Mouse (Mus musculus) midbrain, embryonic 15.5 days (tissue): ENCODE results near the gene Aph1a. TPM values are rescaled to one million over a fixed set of nuclear protein-coding genes. Genes with fewer than 3 reads are reported as not detected.

Source experiments
- ATAC-seq: fragments of 200-750 bp; cut with Nextera tagmentation; replicated peaks from 2 replicates; pipeline ENCODE4 v1.8.0; 2017; ENCODE audit warnings: moderate TSS enrichment
- H3K27ac ChIP-seq: fragments of 300-500 bp; sonication (generic); 2 replicates; pipeline ENCODE4 v1.5.1; 2015; ENCODE audit warnings: mild to moderate bottlenecking, inconsistent platforms
- H3K27me3 ChIP-seq: fragments of 300-500 bp; sonication (generic); replicated peaks from 2 replicates; pipeline ENCODE4 v1.6.1; 2015; ENCODE audit warnings: inconsistent platforms
- H3K36me3 ChIP-seq: fragments of 300-500 bp; sonication (generic); replicated peaks from 2 replicates; pipeline ENCODE4 v1.6.1; 2015; ENCODE audit warnings: inconsistent platforms
- H3K4me1 ChIP-seq: fragments of 300-500 bp; sonication (generic); 2 replicates; pipeline ENCODE4 v1.6.1; 2015; ENCODE audit warnings: inconsistent platforms
- H3K4me2 ChIP-seq: fragments of 300-500 bp; sonication (generic); 2 replicates; pipeline ENCODE4 v1.6.1; 2015; ENCODE audit warnings: inconsistent platforms, mild to moderate bottlenecking, moderate library complexity
- H3K4me3 ChIP-seq: fragments of 300-500 bp; sonication (generic); 2 replicates; pipeline ENCODE4 v1.5.1; 2015; ENCODE audit warnings: mild to moderate bottlenecking, inconsistent platforms
- H3K9ac ChIP-seq: fragments of 300-500 bp; sonication (generic); 2 replicates; pipeline ENCODE4 v1.6.1; 2015; ENCODE audit warnings: mild to moderate bottlenecking, inconsistent platforms
- H3K9me3 ChIP-seq: fragments of 300-500 bp; sonication (generic); 2 replicates; pipeline ENCODE4 v1.6.1; 2016; ENCODE audit warnings: inconsistent platforms
- WGBS: fragments of 180-500 bp; shearing (Covaris S2); methylation state at CpG from one replicate; pipeline ENCODE4 v1.1.7; 2015; ENCODE audit warnings: mixed read lengths; 5-methylcytosine and 5-hydroxymethylcytosine counted together
- polyA plus RNA-seq: library from polyadenylated mRNA; unstranded; fragments of >200 nt; fragmentation: Nextera tagmentation; extraction: Ambion mirVana; gene quantifications from 2 replicates; pipeline ENCODE4 v1.2.1, GENCODE M21; 2015

Aph1a gene
- polyA plus RNA-seq, 1 experiment from 2014 or later: 36.1 TPM

DNA sequence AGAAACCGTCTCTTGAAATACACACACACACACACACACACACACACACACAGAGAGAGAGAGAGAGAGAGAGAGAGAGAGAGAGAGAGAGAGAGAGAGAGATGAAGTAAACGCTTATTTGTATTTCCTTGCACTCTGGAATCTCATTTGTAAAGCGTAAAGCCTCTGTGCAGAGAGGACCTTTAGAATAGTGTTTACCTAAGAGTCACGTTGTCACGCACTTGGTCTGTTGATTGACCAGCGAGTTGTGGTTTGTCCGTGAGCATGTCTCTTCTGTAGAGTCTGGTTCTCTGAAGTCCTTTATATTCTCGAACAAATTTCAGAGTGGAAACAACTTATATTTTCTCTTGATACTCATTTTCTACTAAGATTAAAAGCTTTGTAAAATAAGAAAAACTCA is 51.0 kb downstream of the Aph1a start:
- no peak overlapping the region for H3K4me2 ChIP-seq
- WGBS: 92% methylated on average over 8 of the region's 8 CpGs
- no peaks in the 10 kb centered on the region for H3K4me1 ChIP-seq
- no peak overlapping the region for H3K27ac ChIP-seq
- no peak overlapping the region for H3K9ac ChIP-seq
- peaks cover 20% of the 10 kb centered on the region for H3K36me3 ChIP-seq
- no peaks in the 10 kb centered on the region for H3K27me3 ChIP-seq
- no peak for ATAC-seq
- no peaks in the 10 kb centered on the region for H3K9me3 ChIP-seq
- no peak overlapping the region for H3K4me3 ChIP-seq

DNA sequence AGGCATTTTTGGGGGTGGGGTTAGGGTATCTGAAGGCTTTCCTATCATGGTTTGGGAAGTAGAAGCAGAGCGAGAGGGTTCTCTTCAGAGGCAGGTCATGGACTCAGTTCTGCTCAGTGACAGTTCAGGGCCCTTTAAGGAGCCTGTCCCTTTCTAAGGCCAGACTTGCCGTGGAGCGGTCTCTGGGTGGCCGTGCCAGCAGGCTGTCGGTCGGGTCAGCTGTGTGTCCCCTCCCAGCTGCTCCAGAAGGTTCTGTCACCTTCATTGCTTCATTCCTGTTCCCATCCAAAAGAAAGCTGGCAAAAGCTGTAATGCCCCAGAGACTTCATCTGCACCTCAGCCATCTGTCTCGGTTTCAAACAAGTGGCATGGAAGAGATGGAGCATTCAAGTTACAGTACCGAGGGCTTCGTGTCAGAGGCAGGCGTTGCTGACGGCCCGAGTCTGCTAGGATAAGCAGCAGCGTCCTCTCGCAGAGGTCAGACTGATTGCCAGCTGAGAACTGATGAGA is 52.0 kb downstream of the Aph1a start:
- H3K36me3 ChIP-seq: peaks cover 17% of the 10 kb centered on the region
- H3K9me3 ChIP-seq: no peaks in the 10 kb centered on the region
- H3K27me3 ChIP-seq: no peaks in the 10 kb centered on the region
- no peak overlapping the region for H3K4me3 ChIP-seq
- no peak overlapping the region for H3K27ac ChIP-seq
- no peak for ATAC-seq
- 75% methylated on average over 14 of the region's 14 CpGs for WGBS
- H3K4me2 ChIP-seq: no peak overlapping the region
- no peaks in the 10 kb centered on the region; the same call in 1 of the 2 replicates for H3K4me1 ChIP-seq
- H3K9ac ChIP-seq: no peak overlapping the region

Other genes with a start within 250 kb of the Aph1a start
- 47.8 and 47.9 TPM in 2 replicates for gene Mcl1, start 235.2 kb upstream of the Aph1a start, polyA plus RNA-seq
- gene Adamtsl4, start 206.1 kb upstream of the Aph1a start, polyA plus RNA-seq: 1.0 TPM in 2 replicates
- 11.3 and 12.3 TPM in 2 replicates for gene Ecm1, start 154.4 kb upstream of the Aph1a start, polyA plus RNA-seq
- 49.2 and 51.1 TPM in 2 replicates for gene Tars2, start 133.8 kb upstream of the Aph1a start, polyA plus RNA-seq
- gene Rprd2, start 75.1 kb upstream of the Aph1a start, polyA plus RNA-seq: 22.8 and 25.2 TPM in 2 replicates
- gene Prpf3, start 38.1 kb upstream of the Aph1a start, polyA plus RNA-seq: 40.0 and 40.6 TPM in 2 replicates
- gene Mrps21, start 22.4 kb upstream of the Aph1a start, polyA plus RNA-seq: 252 and 260 TPM in 2 replicates
- 5.0 and 5.3 TPM in 2 replicates for gene Ciart, start 11.7 kb upstream of the Aph1a start, polyA plus RNA-seq
- 18.8 and 22.2 TPM in 2 replicates for gene BC028528, start 2.0 kb upstream of the Aph1a start, polyA plus RNA-seq
- gene Car14, start 10.7 kb downstream of the Aph1a start, polyA plus RNA-seq: 10.6 and 11.1 TPM in 2 replicates
- gene Anp32e, start 35.3 kb downstream of the Aph1a start, polyA plus RNA-seq: 116 and 123 TPM in 2 replicates
- gene Plekho1, start 102.0 kb downstream of the Aph1a start, polyA plus RNA-seq: 59.3 and 63.1 TPM in 2 replicates
- 64.4 and 65.6 TPM in 2 replicates for gene Vps45, start 164.5 kb downstream of the Aph1a start, polyA plus RNA-seq
- gene Otud7b, start 210.6 kb downstream of the Aph1a start, polyA plus RNA-seq: 7.7 and 8.2 TPM in 2 replicates